Mouse (Mus musculus) hindbrain, postnatal 0 days (tissue): ENCODE data around the gene Cdyl. TPM values are rescaled to one million over a fixed set of nuclear protein-coding genes. Genes with fewer than 3 reads are reported as not detected.

Experiments
- ATAC-seq: fragments of 200-750 bp; cut with Nextera tagmentation; 2 replicates; pipeline ENCODE4 v1.8.0; 2017; ENCODE audit warnings: mild to moderate bottlenecking, moderate TSS enrichment, moderate library complexity
- DNase-seq: peaks from one replicate; pipeline ENCODE4 v3.0.0-alpha.2; 2015; ENCODE audit warnings: low spot score
- H3K27ac ChIP-seq: fragments of 300-500 bp; sonication (generic); 2 replicates; pipeline ENCODE4 v1.5.1; 2014; ENCODE audit warnings: mild to moderate bottlenecking
- H3K27me3 ChIP-seq: fragments of 300-500 bp; sonication (generic); 2 replicates; pipeline ENCODE4 v1.6.1; 2014; ENCODE audit warnings: low read length, mixed read lengths; ENCODE audit not compliant: insufficient read depth
- H3K36me3 ChIP-seq: fragments of 300-500 bp; sonication (generic); 2 replicates; pipeline ENCODE4 v1.6.1; 2014; ENCODE audit warnings: low read length, mixed read lengths; ENCODE audit not compliant: insufficient read depth
- H3K4me1 ChIP-seq: fragments of 300-500 bp; sonication (generic); 2 replicates; pipeline ENCODE4 v1.6.1; 2014; ENCODE audit warnings: antibody characterized with exemption, low read length, mixed read lengths; ENCODE audit not compliant: insufficient read depth
- H3K4me2 ChIP-seq: fragments of 300-500 bp; sonication (generic); 2 replicates; pipeline ENCODE4 v1.6.1; 2014; ENCODE audit warnings: low read depth, mild to moderate bottlenecking, low read length, moderate library complexity, mixed read lengths
- H3K4me3 ChIP-seq: fragments of 300-500 bp; sonication (generic); 2 replicates; pipeline ENCODE4 v1.5.1; 2014; ENCODE audit warnings: low read length
- H3K9ac ChIP-seq: fragments of 300-500 bp; sonication (generic); replicated peaks from 2 replicates; pipeline ENCODE4 v1.6.1; 2014; ENCODE audit warnings: mild to moderate bottlenecking, low read length, moderate library complexity, mixed read lengths
- H3K9me3 ChIP-seq: fragments of 300-500 bp; sonication (generic); 2 replicates; pipeline ENCODE4 v1.6.1; 2016; ENCODE audit warnings: low read length, mixed read lengths
- CTCF ChIP-seq: IDR thresholded peaks from 2 replicates; pipeline ENCODE4 v1.5.1; 2016; ENCODE audit warnings: antibody characterized with exemption, control low read depth, low read depth
- WGBS: fragments of 180-500 bp; shearing (Covaris S2); extraction: QIAGEN DNeasy Blood & Tissue Kit; methylation state at CpG from one replicate; pipeline ENCODE4 v1.1.7; 2014; 5-methylcytosine and 5-hydroxymethylcytosine counted together
- polyA plus RNA-seq: library from polyadenylated mRNA; unstranded; fragments of >200 nt; fragmentation: Nextera tagmentation; extraction: Ambion mirVana; gene quantifications from 2 replicates; pipeline ENCODE4 v1.2.1, GENCODE M21; 2015
- total RNA-seq: library from RNA; depleted of rRNA; stranded (reverse); fragments of >200 nt; gene quantifications from 2 replicates; pipeline ENCODE4 v1.2.3, GENCODE M21; 2014

Cdyl gene
- total and polyA plus RNA-seq, 2 experiments from 2014 or later = 4.4 to 7.6 TPM

DNA sequence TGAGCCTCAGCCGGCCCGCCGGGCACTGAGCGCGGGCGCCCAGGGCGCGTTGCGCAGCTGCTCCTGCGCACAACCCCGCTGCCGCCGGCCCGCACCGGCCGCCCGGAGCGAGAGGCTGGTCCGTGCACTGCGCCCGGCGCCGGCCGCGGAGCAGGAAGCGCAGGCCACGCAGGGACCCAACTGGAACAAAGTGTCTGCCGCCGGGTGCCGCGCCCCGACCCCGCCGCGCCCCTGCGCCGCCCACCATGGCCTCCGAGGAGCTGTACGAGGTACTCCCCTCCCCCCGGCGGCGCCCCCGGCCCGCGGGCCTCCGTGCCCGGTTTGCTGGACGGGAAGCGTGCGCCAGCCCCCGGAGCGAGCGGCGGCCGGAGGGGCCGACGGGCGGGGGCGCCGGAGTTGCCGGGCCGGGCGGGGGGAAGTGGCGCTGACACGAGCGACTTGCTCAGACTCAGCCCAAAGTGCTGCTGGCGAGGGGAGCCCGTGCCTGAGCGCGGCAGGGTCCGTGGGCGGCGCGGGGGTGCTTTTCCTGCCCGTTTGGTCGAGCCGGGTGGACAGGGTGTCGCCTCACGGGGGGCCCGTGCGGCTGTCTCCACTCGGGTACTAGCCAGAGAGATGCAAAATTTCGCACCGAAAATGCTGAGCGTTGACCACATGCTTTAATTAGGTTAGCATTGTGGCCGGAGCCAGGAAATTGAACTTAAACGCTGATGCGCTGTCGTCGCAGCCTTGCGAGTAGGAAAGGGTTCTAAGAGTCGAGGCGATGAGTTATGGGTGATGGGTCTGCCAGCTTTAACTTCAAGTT is 82.2 kb downstream of the Cdyl start:
- H3K9ac ChIP-seq = peak overlapping the region; percentile 79
- ATAC-seq (peak; percentile 83), DNase-seq (peak; percentile 53)
- TF ChIP-seq CTCF = no peak
- H3K4me1 ChIP-seq = 0 out of 2 replicates have a peak, but pooled peaks cover 10% of the 10 kb centered on the region
- H3K36me3 ChIP-seq = no peaks in the 10 kb centered on the region
- WGBS = 1% methylated on average over 76 of the region's 93 CpGs
- peak overlapping the region; percentile 96 for H3K4me2 ChIP-seq
- no peaks in the 10 kb centered on the region for H3K27me3 ChIP-seq
- peak overlapping the region; percentile 92 for H3K4me3 ChIP-seq
- H3K27ac ChIP-seq = peak overlapping the region; percentile 74
- no peaks in the 10 kb centered on the region for H3K9me3 ChIP-seq

DNA sequence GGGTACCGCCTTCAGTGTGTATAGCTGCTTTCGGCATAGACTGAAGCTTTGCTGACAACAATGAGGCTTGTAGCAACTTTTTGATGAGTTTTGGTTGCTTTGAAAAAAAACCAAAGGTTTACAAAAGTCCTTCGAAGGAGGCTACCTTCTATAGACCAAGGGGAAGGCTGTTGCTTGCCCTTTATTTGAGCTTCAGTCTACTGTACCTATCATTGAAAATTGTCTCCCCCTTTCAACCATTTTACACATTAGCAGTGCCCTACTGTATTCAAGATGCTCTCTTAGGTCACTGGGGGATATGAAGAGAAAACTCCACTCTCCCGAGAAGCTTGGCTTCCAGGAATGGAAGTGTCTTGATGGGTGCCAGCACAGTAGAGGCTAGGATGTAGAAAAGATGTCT is 83.1 kb downstream of the Cdyl start:
- WGBS = 16% methylated on average over 4 of the region's 4 CpGs
- Histone ChIP-seq H3K27me3 (no peaks in the 10 kb centered on the region), H3K9me3 (peaks cover 2% of the 10 kb centered on the region; the same call in 1 of the 2 replicates), H3K9ac (no peak overlapping the region), H3K4me3 (peak overlapping the region; percentile 92), H3K4me2 (peak overlapping the region; percentile 96), H3K36me3 (no peaks in the 10 kb centered on the region), H3K4me1 (0 out of 2 replicates have a peak, but pooled peaks cover 10% of the 10 kb centered on the region), H3K27ac (no peak overlapping the region)
- no peak for TF ChIP-seq CTCF
- no peak for ATAC-seq
- no peak for DNase-seq

DNA sequence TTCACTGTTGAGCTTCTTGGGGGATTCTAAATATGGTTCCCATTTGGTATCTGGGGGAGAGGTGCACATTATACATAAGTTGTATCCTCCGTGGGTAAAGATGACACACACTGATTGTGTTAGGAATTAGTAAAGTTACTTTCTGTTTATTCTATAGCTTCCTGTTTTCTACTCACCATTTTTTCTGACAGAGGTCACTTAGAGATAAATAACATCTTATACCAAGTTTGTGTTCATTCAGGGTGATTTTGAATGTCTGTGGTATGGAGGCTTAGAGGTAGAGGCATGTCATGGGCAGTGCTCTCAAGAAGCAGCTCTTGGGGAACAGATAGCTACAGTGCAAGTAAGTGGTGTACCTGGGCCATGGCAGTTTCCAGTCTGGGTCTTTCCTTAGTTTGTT is 83.6 kb downstream of the Cdyl start:
- peak overlapping the region; percentile 96 for H3K4me2 ChIP-seq
- no peak for ATAC-seq
- H3K9me3 ChIP-seq = peaks cover 4% of the 10 kb centered on the region; the same call in 1 of the 2 replicates
- no peaks in the 10 kb centered on the region for H3K27me3 ChIP-seq
- no peak overlapping the region for H3K9ac ChIP-seq
- 85% methylated on average over 1 of the region's 1 CpGs for WGBS
- DNase-seq = no peak
- H3K4me3 ChIP-seq = peak overlapping the region; percentile 92; the same call in 1 of the 2 replicates
- no peak overlapping the region for H3K27ac ChIP-seq
- 0 out of 2 replicates have a peak, but pooled peaks cover 10% of the 10 kb centered on the region for H3K4me1 ChIP-seq
- H3K36me3 ChIP-seq = no peaks in the 10 kb centered on the region
- TF ChIP-seq CTCF = no peak

DNA sequence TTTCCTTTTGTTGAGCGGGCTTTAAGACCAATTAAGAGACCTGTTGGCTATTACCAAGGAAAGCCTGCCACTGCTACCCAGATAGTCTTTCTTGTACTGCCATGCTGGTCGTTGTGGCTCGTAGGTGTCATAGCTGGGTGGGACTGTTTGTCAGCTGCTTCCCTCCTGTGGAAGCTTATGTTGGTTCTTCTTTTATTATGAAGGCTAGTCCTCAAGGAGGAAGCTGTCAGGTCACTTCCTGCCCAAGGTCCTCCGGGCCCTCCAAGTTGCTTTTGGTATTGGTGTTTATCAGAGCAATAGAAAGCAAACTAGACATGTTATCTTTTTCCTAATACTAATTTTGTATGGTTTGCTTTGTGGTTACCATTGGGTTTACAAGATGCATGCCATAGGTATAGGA is 89.6 kb downstream of the Cdyl start:
- Histone ChIP-seq H3K9ac (no peak overlapping the region), H3K27ac (no peak overlapping the region), H3K4me3 (no peak overlapping the region), H3K9me3 (peaks cover 4% of the 10 kb centered on the region; the same call in 1 of the 2 replicates), H3K4me2 (no peak overlapping the region), H3K27me3 (no peaks in the 10 kb centered on the region), H3K4me1 (no peaks in the 10 kb centered on the region), H3K36me3 (no peaks in the 10 kb centered on the region)
- 91% methylated on average over 4 of the region's 4 CpGs for WGBS
- no peak for DNase-seq
- no peak for ATAC-seq
- TF ChIP-seq CTCF = no peak

DNA sequence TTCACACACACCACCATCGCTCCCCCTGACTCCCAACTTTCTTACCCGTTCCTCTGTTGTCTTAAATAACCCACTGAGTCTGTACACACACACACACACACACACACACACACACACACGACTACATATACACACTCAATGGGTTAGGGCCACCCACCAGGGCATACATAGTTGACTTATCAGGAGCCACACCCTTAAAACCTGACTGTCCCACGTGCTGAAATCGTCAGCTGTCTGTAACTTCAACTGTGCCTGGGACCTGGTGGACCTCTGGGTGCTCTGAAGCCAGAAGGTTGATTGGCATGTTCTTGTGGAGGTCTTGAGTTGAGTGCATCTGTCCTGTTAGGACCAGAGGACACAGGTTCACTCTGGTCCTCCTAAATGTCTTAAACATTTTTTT is 90.0 kb downstream of the Cdyl start:
- no peaks in the 10 kb centered on the region for H3K27me3 ChIP-seq
- no peak overlapping the region for H3K4me3 ChIP-seq
- peaks cover 4% of the 10 kb centered on the region; the same call in 1 of the 2 replicates for H3K9me3 ChIP-seq
- ATAC-seq (no peak), DNase-seq (no peak)
- H3K9ac ChIP-seq = no peak overlapping the region
- no peak overlapping the region for H3K27ac ChIP-seq
- no peak overlapping the region for H3K4me2 ChIP-seq
- H3K4me1 ChIP-seq = no peaks in the 10 kb centered on the region
- TF ChIP-seq CTCF = no peak
- 83% methylated on average over 5 of the region's 5 CpGs for WGBS
- H3K36me3 ChIP-seq = no peaks in the 10 kb centered on the region

DNA sequence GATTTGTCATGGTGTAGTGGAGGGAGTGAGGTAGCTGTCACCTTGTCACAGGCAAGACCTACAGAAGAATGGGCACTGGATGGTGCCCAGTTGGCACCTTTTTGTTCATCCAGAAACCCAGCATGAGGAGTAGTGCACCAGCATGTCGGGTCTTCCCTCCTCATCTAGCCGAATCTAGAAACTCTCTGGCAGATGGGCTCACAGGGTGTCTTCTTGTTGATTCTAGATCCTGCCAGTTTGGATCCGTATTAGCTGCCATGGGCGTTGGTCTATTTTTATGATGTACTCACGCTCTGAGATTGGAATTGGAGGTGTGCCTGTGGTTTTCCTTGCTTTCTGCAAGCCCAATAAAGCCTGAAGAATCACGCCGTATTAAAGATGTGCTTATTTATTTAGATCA is 92.4 kb downstream of the Cdyl start:
- Histone ChIP-seq H3K36me3 (no peaks in the 10 kb centered on the region), H3K9me3 (peaks cover 4% of the 10 kb centered on the region; the same call in 1 of the 2 replicates), H3K9ac (no peak overlapping the region), H3K27me3 (no peaks in the 10 kb centered on the region), H3K4me3 (no peak overlapping the region), H3K27ac (no peak overlapping the region), H3K4me1 (no peaks in the 10 kb centered on the region), H3K4me2 (no peak overlapping the region)
- WGBS = 80% methylated on average over 7 of the region's 7 CpGs
- no peak for TF ChIP-seq CTCF
- ATAC-seq (no peak), DNase-seq (no peak)

DNA sequence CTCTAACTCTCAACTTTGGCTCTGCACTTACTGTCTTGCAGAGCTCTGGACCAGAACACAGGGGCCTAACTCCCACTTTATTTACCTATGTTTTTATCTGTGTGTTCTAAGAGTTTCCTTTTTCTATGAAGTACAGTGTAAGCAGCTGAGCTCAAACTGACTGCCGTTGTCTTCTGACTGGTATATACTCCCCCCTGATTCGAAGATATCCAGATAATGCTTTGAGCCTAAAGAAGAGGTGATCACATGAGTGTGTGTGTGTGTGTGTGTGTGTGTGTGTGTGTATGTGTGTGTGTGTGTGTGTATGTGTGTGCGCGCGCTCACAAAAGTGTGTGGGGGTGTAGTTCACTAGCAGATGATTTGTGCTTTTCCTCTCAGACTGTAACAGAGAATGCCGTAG is 95.4 kb downstream of the Cdyl start:
- H3K4me2 ChIP-seq = no peak overlapping the region
- H3K27ac ChIP-seq = no peak overlapping the region
- ATAC-seq (no peak), DNase-seq (no peak)
- no peaks in the 10 kb centered on the region for H3K4me1 ChIP-seq
- no peaks in the 10 kb centered on the region for H3K27me3 ChIP-seq
- no peaks in the 10 kb centered on the region for H3K9me3 ChIP-seq
- WGBS = 91% methylated on average over 6 of the region's 6 CpGs
- TF ChIP-seq CTCF = no peak
- H3K4me3 ChIP-seq = no peak overlapping the region
- no peak overlapping the region for H3K9ac ChIP-seq
- no peaks in the 10 kb centered on the region for H3K36me3 ChIP-seq
